Mouse (Mus musculus): ENCODE data around the gene Il1f5. TPM values are rescaled to one million over a fixed set of nuclear protein-coding genes. Genes with fewer than 3 reads are reported as not detected.

Gene Il1f5
- polyA plus RNA-seq, 1 experiment from 2014 or later = not detected

Other genes with a start within 250 kb of the Il1f5 start
- gene Hnmt, start 227.6 kb upstream of the Il1f5 start, polyA plus RNA-seq (2016; fragmentation: Nextera tagmentation; extraction: Ambion mirVana) = 1.2 and 2.2 TPM in 2 replicates
- gene Tbpl2, start 180.4 kb upstream of the Il1f5 start, polyA plus RNA-seq (2016; fragmentation: Nextera tagmentation; extraction: Ambion mirVana) = not detected in 2 replicates
- gene Il1f8, start 123.8 kb upstream of the Il1f5 start, polyA plus RNA-seq (2016; fragmentation: Nextera tagmentation; extraction: Ambion mirVana) = not detected in 2 replicates
- not detected in 2 replicates for gene Il1f9, start 90.5 kb upstream of the Il1f5 start, polyA plus RNA-seq (2016; fragmentation: Nextera tagmentation; extraction: Ambion mirVana)
- gene Il1f6, start 61.5 kb upstream of the Il1f5 start, polyA plus RNA-seq (2016; fragmentation: Nextera tagmentation; extraction: Ambion mirVana) = not detected in 2 replicates
- not detected in 2 replicates for gene Il1f10, start 14.2 kb downstream of the Il1f5 start, polyA plus RNA-seq (2016; fragmentation: Nextera tagmentation; extraction: Ambion mirVana)
- gene Il1rn, start 59.9 kb downstream of the Il1f5 start, polyA plus RNA-seq (2016; fragmentation: Nextera tagmentation; extraction: Ambion mirVana) = 0.31 TPM in 1 of 2 replicates, not detected in the other
- 1.7 and 2.0 TPM in 2 replicates for gene Psd4, start 90.6 kb downstream of the Il1f5 start, polyA plus RNA-seq (2016; fragmentation: Nextera tagmentation; extraction: Ambion mirVana)
- 27.1 and 39.0 TPM in 2 replicates for gene Pax8, start 198.6 kb downstream of the Il1f5 start, polyA plus RNA-seq (2016; fragmentation: Nextera tagmentation; extraction: Ambion mirVana)